ENCODE assay signal across 23 mouse cellular contexts in genomic region chr2:164278359-164278758, GRCm38 (mm10). TPM values are rescaled to one million over a fixed set of nuclear protein-coding genes. Genes with fewer than 3 reads are reported as not detected.
"Had no signal": no experiment of that assay in that cellular context is flagged by ENCODE, and none has a peak within 500 bp of the region (broad histone marks: within the 10 kb centered on the region; RNA-seq: fewer than 3 reads in every experiment).

Svs4 (minus strand) TSS chr2:164278459.

- H3K36me3 ChIP-seq: neural tube, embryonic 13.5 days; neural tube, embryonic 15.5 days; stomach, embryonic 15.5 days had no signal

- H3K4me2 ChIP-seq: neural tube, embryonic 13.5 days; neural tube, embryonic 15.5 days; stomach, embryonic 15.5 days had no signal

- H3K27ac ChIP-seq: neural tube, embryonic 13.5 days; neural tube, embryonic 15.5 days; stomach, embryonic 15.5 days; stomach, postnatal 0 days had no signal

- H3K4me1 ChIP-seq: neural tube, embryonic 13.5 days; neural tube, embryonic 15.5 days; stomach, embryonic 15.5 days had no signal

- H3K9ac ChIP-seq: neural tube, embryonic 13.5 days; neural tube, embryonic 15.5 days; stomach, embryonic 15.5 days had no signal

- H3K4me3 ChIP-seq: neural tube, embryonic 13.5 days; neural tube, embryonic 15.5 days; stomach, embryonic 15.5 days had no signal

- DNase-seq: retina, postnatal 1 day; right cerebral cortex, adult 18-20 months; right cerebral cortex, postnatal 14 days; right cerebral cortex, postnatal 25 days; right cerebral cortex, postnatal 4 days; spleen, adult 18-20 months; thymus, adult 18-20 months; thymus, adult 2 months; thymus, postnatal 14 days; thymus, postnatal 25 days; thymus, postnatal 36 days; thymus, postnatal 4 days had no signal

- H3K27me3 ChIP-seq: neural tube, embryonic 13.5 days; neural tube, embryonic 15.5 days; stomach, embryonic 15.5 days had no signal

- H3K9me3 ChIP-seq: neural tube, embryonic 13.5 days; neural tube, embryonic 15.5 days; stomach, embryonic 15.5 days had no signal

RNA-seq across cellular contexts. Expression of gene Svs4, which starts in this region (rescaled TPM):
- polyA plus RNA-seq: neural tube, embryonic 13.5 days; neural tube, embryonic 14.5 days; neural tube, embryonic 15.5 days; small intestine, adult 2 months; spleen, adult 2 months; stomach, embryonic 14.5 days; stomach, embryonic 15.5 days; stomach, embryonic 16.5 days; stomach, postnatal 0 days; thymus, postnatal 0 days; urinary bladder, adult 2 months had no signal
